Mouse (Mus musculus) heart, embryonic 11.5 days (tissue): ENCODE measurements around the gene Cdca4. TPM values are rescaled to one million over a fixed set of nuclear protein-coding genes. Genes with fewer than 3 reads are reported as not detected.
A peak's percentile ranks its signal among the peaks of the same experiment; 100 is the strongest.

Experiments used
- ATAC-seq: fragments of 200-750 bp; cut with Nextera tagmentation; replicated peaks from 2 replicates; pipeline ENCODE4 v1.8.0; 2017; ENCODE audit warnings: moderate library complexity; ENCODE audit not compliant: insufficient number of reproducible peaks, low FRiP score, low TSS enrichment
- H3K27ac ChIP-seq: fragments of 300-500 bp; sonication (generic); 2 replicates; pipeline ENCODE4 v1.5.1; 2014; ENCODE audit warnings: mild to moderate bottlenecking, low read depth, low read length
- H3K27me3 ChIP-seq: fragments of 300-500 bp; sonication (generic); 2 replicates; pipeline ENCODE4 v1.6.1; 2014; ENCODE audit warnings: mild to moderate bottlenecking, low read length, mixed read lengths; ENCODE audit not compliant: control insufficient read depth, insufficient read depth
- H3K36me3 ChIP-seq: fragments of 300-500 bp; sonication (generic); 2 replicates; pipeline ENCODE4 v1.6.1; 2014; ENCODE audit warnings: mild to moderate bottlenecking, low read length, moderate library complexity, mixed read lengths; ENCODE audit not compliant: control insufficient read depth, insufficient read depth
- H3K4me1 ChIP-seq: fragments of 300-500 bp; sonication (generic); 2 replicates; pipeline ENCODE4 v1.6.1; 2014; ENCODE audit warnings: low read length; ENCODE audit not compliant: control insufficient read depth, insufficient read depth
- H3K4me2 ChIP-seq: fragments of 300-500 bp; sonication (generic); 2 replicates; pipeline ENCODE4 v1.6.1; 2014; ENCODE audit warnings: mild to moderate bottlenecking, moderate library complexity
- H3K4me3 ChIP-seq: fragments of 300-500 bp; sonication (generic); 2 replicates; pipeline ENCODE4 v1.5.1; 2014; ENCODE audit warnings: low read depth, low read length
- H3K9ac ChIP-seq: fragments of 300-500 bp; sonication (generic); 2 replicates; pipeline ENCODE4 v1.6.1; 2014; ENCODE audit warnings: mild to moderate bottlenecking, low read depth, low read length, moderate library complexity
- H3K9me3 ChIP-seq: fragments of 300-500 bp; sonication (generic); replicated peaks from 2 replicates; pipeline ENCODE4 v1.6.1; 2016; ENCODE audit warnings: low read length; ENCODE audit not compliant: control insufficient read depth
- WGBS: fragments of 180-500 bp; shearing (Covaris S2); extraction: QIAGEN DNeasy Blood & Tissue Kit; methylation state at CpG from one replicate; pipeline ENCODE4 v1.1.7; 2014; ENCODE audit not compliant: insufficient replicate concordance; 5-methylcytosine and 5-hydroxymethylcytosine counted together
- polyA plus RNA-seq: library from polyadenylated mRNA; unstranded; fragments of >200 nt; fragmentation: Nextera tagmentation; extraction: Ambion mirVana; gene quantifications from 2 replicates; pipeline ENCODE4 v1.2.1, GENCODE M21; 2014

Gene Cdca4
- polyA plus RNA-seq, 1 experiment from 2014 or later: 62.8 TPM

DNA sequence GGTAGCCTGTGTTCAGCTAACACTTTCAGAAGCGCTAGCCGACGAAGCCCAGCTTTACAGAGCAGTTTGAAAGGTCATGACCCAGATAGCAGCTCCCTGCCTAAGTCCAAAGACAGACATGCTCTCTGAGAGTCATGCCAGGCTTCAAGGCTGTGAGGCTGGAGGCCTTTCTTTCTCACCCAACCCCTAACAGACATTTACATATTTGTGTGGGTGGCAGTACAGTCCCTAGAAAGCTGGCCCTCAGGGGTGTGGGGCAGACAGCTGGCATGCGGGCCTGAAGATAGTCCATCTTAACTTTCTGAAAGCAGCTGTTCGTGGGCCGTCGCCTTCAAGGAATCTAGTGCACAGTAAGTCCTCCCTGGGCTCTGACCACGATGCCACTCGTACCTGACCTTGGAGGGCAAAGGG lies 32.7 kb upstream of the Cdca4 start:
- 62% methylated on average over 9 of the region's 9 CpGs for WGBS

DNA sequence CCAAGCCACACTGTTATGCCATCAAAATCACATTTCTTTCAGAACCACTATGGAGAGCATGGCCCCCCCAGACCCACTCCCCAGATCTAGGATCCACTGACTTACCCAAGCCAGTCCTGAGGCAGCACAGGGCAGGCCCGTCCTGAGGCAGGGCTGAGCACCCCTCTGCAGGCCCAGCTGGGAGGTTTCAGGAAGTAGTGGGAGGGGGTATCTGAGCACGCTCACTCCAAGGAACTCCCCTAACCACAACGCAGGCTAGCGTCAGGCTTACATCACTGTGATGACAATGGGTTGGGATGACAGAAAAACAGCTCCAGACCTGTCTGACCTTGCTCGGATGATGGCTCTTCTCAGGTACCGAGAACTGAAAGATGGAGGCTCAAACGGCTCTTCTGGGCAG lies 31.5 kb upstream of the Cdca4 start:
- 64% methylated on average over 7 of the region's 7 CpGs for WGBS
- Histone ChIP-seq H3K9me3 (no peaks in the 10 kb centered on the region), H3K4me3 (no peak overlapping the region), H3K36me3 (no peaks in the 10 kb centered on the region), H3K27ac (no peak overlapping the region), H3K4me2 (no peak overlapping the region), H3K9ac (no peak overlapping the region), H3K27me3 (no peaks in the 10 kb centered on the region), H3K4me1 (peaks cover 2% of the 10 kb centered on the region; the same call in 1 of the 2 replicates)
- 0 out of 2 replicates have a peak, but pooled peaks have one; percentile 54 for ATAC-seq

More for the DNA sequence above, 32.7 kb upstream of the Cdca4 start:
- no peak overlapping the region for H3K9ac ChIP-seq
- ATAC-seq: no peak
- no peak overlapping the region for H3K27ac ChIP-seq
- H3K4me2 ChIP-seq: no peak overlapping the region
- H3K27me3 ChIP-seq: no peaks in the 10 kb centered on the region
- no peaks in the 10 kb centered on the region for H3K36me3 ChIP-seq
- peaks cover 2% of the 10 kb centered on the region; the same call in 1 of the 2 replicates for H3K4me1 ChIP-seq
- H3K4me3 ChIP-seq: no peak overlapping the region
- H3K9me3 ChIP-seq: no peaks in the 10 kb centered on the region

DNA sequence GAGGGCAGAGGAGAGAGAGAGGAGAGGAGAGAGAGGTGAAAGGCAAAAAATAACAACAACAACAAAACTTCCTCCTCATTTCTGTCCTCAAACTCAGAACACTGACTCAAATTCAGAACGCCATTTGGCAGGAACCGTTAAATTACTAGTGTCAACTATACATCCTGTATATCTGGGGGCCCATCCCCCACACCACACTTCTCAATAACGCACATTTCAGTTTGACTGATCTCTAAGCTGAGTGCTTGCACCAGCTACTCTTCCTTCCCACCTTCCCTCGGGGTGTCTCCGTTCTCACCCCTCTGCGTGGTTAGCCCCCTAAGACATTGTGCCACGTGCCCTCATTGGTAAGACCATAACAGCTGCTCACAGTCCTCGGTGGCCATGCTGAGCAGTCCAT lies 30.7 kb upstream of the Cdca4 start:
- H3K36me3 ChIP-seq: no peaks in the 10 kb centered on the region
- no peaks in the 10 kb centered on the region for H3K27me3 ChIP-seq
- no peaks in the 10 kb centered on the region for H3K9me3 ChIP-seq
- peaks cover 2% of the 10 kb centered on the region; the same call in 1 of the 2 replicates for H3K4me1 ChIP-seq
- H3K27ac ChIP-seq: no peak overlapping the region
- H3K9ac ChIP-seq: no peak overlapping the region
- H3K4me3 ChIP-seq: no peak overlapping the region
- 71% methylated on average over 8 of the region's 8 CpGs for WGBS
- H3K4me2 ChIP-seq: no peak overlapping the region
- no peak for ATAC-seq

DNA sequence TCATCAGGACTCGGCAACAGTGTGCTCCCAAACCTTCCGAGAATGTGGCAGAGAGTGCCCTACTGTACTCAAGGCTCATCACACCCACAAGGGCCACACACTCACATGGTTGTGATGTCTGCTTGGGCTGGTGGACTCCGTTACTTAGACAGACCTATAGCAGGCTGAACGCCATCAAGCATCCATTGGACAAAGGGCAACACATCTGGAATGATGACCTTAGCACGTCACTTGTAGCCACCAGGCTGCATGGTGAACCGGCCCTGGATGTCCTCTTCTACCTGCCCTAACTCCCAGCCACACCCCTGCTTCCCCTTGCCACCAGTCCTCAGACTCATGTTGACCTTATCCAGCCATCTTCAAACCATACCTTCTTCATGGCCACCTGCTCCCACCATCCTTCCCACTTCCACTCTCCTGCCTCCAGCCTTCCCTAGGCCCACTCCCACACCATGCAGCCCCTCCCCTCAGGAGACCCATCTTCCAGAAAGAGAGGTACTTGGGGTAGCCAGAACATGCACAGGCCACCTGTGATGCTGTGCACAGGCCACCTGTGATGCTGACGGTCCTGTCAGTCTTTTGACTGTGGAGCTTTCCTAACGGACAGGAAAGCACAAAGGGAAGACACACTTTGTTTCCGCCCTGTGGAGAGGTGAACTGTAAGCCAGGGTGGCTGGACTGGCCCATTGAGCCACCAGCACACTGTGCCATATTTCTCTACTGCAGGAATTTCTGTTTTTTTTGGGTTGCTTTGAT lies 29.5 kb upstream of the Cdca4 start:
- H3K4me1 ChIP-seq: peaks cover 2% of the 10 kb centered on the region; the same call in 1 of the 2 replicates
- H3K4me2 ChIP-seq: no peak overlapping the region
- no peaks in the 10 kb centered on the region for H3K36me3 ChIP-seq
- WGBS: 76% methylated on average over 9 of the region's 9 CpGs
- no peak overlapping the region for H3K4me3 ChIP-seq
- H3K27me3 ChIP-seq: no peaks in the 10 kb centered on the region
- H3K9me3 ChIP-seq: no peaks in the 10 kb centered on the region
- no peak overlapping the region for H3K9ac ChIP-seq
- H3K27ac ChIP-seq: no peak overlapping the region
- ATAC-seq: no peak

DNA sequence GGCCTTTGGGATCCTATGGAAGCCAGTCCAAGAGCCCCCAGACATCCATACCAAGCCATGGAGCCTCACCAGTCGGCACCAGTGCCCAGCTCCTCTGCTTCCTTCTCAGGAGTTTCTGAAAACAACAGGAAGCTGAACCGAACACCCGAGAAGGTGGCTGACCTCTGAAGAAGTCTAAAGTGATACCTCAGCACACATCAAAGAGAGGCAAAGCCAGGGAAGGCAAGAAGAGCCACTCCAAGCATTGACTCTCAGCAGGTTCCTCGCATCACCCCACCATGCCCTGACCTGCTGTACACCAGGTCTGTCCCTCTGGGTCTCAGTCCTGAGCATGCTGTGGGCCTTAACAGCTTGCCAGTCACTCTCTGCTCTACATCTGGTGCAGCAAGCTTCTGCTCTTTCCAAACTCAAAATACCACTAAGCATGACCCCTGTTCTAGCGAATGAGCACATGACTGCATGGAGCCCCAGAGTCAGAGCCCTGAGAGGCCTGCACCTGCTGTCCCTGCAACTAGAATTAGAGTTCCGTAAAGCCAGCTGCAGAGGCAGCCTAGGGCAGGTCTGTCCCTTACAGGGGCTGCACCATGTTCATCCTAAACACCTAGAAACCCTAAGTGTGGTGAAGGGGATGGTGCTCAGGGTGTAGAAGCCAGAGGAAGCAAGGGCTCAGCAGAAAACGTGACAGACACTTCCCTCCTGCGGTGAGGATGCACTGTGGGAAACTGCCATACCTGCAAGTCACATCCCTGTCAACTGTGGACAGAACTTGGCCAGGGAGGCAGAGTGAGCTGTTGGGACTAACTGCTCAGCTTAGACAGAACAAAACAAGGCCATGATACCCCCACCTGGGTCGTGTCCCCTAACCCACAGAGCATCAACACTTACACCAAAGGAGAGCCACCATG lies 28.1 kb upstream of the Cdca4 start:
- 60% methylated on average over 9 of the region's 9 CpGs for WGBS
- peaks cover 2% of the 10 kb centered on the region; the same call in 1 of the 2 replicates for H3K4me1 ChIP-seq
- no peaks in the 10 kb centered on the region for H3K9me3 ChIP-seq
- H3K4me3 ChIP-seq: no peak overlapping the region
- no peak overlapping the region for H3K27ac ChIP-seq
- H3K27me3 ChIP-seq: no peaks in the 10 kb centered on the region
- no peak overlapping the region for H3K4me2 ChIP-seq
- ATAC-seq: no peak
- H3K9ac ChIP-seq: no peak overlapping the region
- H3K36me3 ChIP-seq: no peaks in the 10 kb centered on the region

DNA sequence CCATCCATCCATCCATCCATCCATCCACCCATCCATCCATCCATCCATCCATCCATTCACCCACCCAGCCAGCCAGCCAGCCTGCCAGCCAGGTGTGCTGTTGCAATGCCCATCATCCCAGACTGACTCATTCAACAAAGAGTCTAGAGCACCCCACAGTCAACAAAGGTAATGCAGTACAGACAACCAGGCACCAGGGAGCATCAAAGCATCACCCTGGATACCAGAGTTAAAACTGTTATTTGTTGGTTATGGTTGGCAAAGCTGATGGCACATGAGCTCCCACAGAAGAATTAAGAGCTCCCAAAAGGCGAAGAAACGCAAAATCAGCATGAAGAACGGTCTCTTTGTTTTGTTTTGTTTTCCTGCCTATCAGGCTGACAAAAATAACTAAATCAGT lies 27.1 kb upstream of the Cdca4 start:
- H3K27ac ChIP-seq: no peak overlapping the region
- no peaks in the 10 kb centered on the region for H3K9me3 ChIP-seq
- H3K4me1 ChIP-seq: peaks cover under 1% of the 10 kb centered on the region; the same call in 1 of the 2 replicates
- ATAC-seq: no peak
- H3K9ac ChIP-seq: no peak overlapping the region
- no peak overlapping the region for H3K4me2 ChIP-seq
- 84% methylated on average over 3 of the region's 3 CpGs for WGBS
- no peak overlapping the region for H3K4me3 ChIP-seq
- no peaks in the 10 kb centered on the region for H3K27me3 ChIP-seq
- H3K36me3 ChIP-seq: no peaks in the 10 kb centered on the region

DNA sequence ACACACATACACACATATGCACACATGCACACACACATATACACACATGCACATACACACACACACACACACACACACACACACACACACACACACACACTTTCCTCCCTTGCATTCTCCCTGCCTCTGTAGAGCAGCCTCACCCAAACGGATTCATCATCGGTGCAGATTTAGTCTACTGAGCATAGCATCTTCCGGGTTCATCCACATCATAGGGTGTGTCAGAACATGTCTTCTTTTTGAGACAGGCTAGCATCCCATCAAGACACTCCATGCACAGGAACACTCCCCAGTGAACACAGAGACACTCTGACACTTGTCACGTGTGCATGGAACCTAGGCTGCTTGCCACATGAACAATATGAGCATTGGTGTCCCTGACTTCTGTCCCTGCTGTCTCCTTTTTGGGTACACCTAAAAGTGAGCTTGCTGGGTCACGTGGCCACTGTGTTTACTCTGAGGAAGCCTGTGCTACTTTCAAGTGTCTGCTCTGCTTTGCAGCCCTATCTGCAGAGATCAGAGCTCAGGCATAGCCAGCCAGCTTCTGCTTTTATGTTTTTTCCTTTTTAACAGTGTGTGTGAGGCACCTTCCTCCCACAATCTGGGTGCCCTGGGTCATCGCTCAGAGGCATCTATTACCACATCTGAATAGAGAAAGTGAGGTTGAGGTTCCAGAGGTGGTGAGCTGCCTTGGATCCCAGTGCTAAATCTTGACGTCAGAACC lies 25.5 kb upstream of the Cdca4 start:
- Histone ChIP-seq H3K36me3 (no peaks in the 10 kb centered on the region), H3K27me3 (0 out of 2 replicates have a peak, but pooled peaks cover 3% of the 10 kb centered on the region), H3K4me2 (no peak overlapping the region), H3K27ac (no peak overlapping the region), H3K9me3 (no peaks in the 10 kb centered on the region), H3K9ac (no peak overlapping the region), H3K4me3 (no peak overlapping the region), H3K4me1 (peaks cover 4% of the 10 kb centered on the region; the same call in 1 of the 2 replicates)
- WGBS: 71% methylated on average over 7 of the region's 7 CpGs
- ATAC-seq: no peak

DNA sequence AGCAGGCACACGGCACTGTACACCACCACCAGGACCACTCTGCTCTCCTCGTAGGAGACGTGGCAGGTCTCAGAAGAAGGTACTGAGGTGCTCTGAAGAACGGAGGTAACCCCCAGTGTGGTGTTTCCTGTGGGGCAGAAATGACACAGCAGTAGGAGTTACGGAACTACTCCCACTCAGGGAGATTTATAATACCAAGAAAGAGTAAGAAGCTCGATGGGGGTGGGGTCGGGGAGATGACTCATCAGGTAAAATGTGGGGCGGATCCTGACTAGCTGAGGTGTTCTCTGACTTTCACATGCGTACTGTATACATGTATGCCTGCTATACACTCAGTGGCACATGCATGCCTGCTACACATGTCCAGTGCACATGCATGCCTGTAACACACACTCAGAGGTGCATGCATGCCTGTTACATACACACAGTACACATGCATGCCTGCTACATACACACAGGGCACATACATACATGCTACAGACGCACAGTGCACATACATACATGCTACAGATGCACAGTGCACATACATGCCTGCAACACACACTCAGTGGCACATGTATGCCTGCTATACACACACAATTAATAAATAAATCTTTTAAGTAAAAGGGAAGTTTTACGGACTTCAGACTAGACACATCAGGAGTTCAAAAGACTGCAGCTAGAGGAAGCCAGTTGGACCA lies 24.0 kb upstream of the Cdca4 start:
- WGBS: 80% methylated on average over 11 of the region's 11 CpGs
- no peak for ATAC-seq

More for the DNA sequence above, 24.0 kb upstream of the Cdca4 start:
- Histone ChIP-seq H3K4me1 (peaks cover 4% of the 10 kb centered on the region; the same call in 1 of the 2 replicates), H3K9ac (no peak overlapping the region), H3K27me3 (0 out of 2 replicates have a peak, but pooled peaks cover 3% of the 10 kb centered on the region), H3K27ac (no peak overlapping the region), H3K36me3 (no peaks in the 10 kb centered on the region), H3K4me2 (no peak overlapping the region), H3K9me3 (no peaks in the 10 kb centered on the region), H3K4me3 (no peak overlapping the region)
